Mouse (Mus musculus) T-helper 1 cell (primary cell): ENCODE data around the gene Ppp2r3c.
"Not testable (repeated sequence)": the region's sequence is repeated elsewhere in the genome, so short reads cannot be mapped to it uniquely, and the experiment has no call there.

Experiments used
- in situ Hi-C: fragments of 300-600 bp; cut with MboI, MseI; formaldehyde crosslinking; loops from one replicate; pipeline ENCODE4 v1.15.1; 2025; ENCODE audit warnings: high pct_unique_total_duplicates

Gene Ppp2r3c

GRCm38 (mm10) chr12:55272243-55272642 lies 30.6 kb downstream of the Ppp2r3c start:
- in situ Hi-C loops: loop anchor here (5.0 kb wide), 1 partner anchor 65 kb away; no protein-coding TSS in a partner anchor

- in situ Hi-C loops: not testable (repeated sequence)
These were observed 39.4 kb downstream of the Ppp2r3c start for GRCm38 (mm10) chr12:55263385-55263784.

- in situ Hi-C loops: not testable (repeated sequence)
These were observed 40.8 kb downstream of the Ppp2r3c start for GRCm38 (mm10) chr12:55261950-55262349.

GRCm38 (mm10) chr12:55242243-55242642 lies 60.6 kb downstream of the Ppp2r3c start:
- in situ Hi-C loops: not testable (repeated sequence)

GRCm38 (mm10) chr12:55230520-55230861 lies 72.3 kb downstream of the Ppp2r3c start:
- in situ Hi-C loops: loop anchor here (5.0 kb wide), 1 partner anchor 73 kb away; the partner anchor contains the start of gene Srp54b

GRCm38 (mm10) chr12:55229626-55230519 lies 72.9 kb downstream of the Ppp2r3c start, which contains the start of gene Srp54c:
Gene Srp54c (plus strand): TSS chr12:55230168.
- in situ Hi-C loops: loop anchor here (5.0 kb wide), 1 partner anchor 73 kb away; the partner anchor contains the start of gene Srp54b
